Mouse (Mus musculus): Measurements from ENCODE around the gene Olfr1220. TPM values are rescaled to one million over a fixed set of nuclear protein-coding genes. Genes with fewer than 3 reads are reported as not detected.

Gene Olfr1220
- not detected in 2 replicates for polyA plus RNA-seq (2016; fragmentation: Nextera tagmentation; extraction: Ambion mirVana)

- no peak for ATAC-seq (ENCODE audit: low FRiP score)
- 71% methylated on average over 3 of the region's 3 CpGs for WGBS
- Histone ChIP-seq H3K27me3 (no peaks in the 10 kb centered on the region), H3K4me3 (no peak within 1 kb of the TSS), H3K4me2 (replicated peaks) (no peak within 1 kb of the TSS), H3K27ac (no peak within 1 kb of the TSS), H3K36me3 (no peaks in the 10 kb centered on the region), H3K9me3 (replicated peaks) (no peaks in the 10 kb centered on the region), H3K4me1 (no peaks in the 10 kb centered on the region), H3K9ac (no peak within 1 kb of the TSS)
Observed at GRCm38 (mm10) chr2:89106735-89107134, at the start of gene Olfr1220. Olfr1220 (minus strand) TSS chr2:89106835.

DNA sequence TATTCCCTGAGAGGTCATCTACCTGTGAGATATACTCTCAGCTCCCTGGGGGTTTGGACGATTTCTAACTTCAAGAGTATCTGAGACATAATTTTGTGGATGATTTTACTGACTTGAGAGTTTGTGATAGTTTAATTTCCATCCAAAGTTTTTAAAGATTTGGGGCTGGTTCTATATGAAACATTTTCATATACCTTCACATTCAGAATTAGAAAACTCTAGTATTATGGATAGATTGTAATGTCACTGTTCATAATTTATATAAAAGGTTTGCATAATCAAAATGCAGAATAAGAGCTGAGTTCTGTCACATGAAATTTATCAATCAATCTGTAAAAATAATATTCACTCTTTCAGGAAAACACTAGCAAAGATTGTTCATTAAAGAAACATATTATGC, 44.8 kb upstream of the Olfr1220 start, which contains the start of gene Olfr1223:
Gene Olfr1223 (minus strand): TSS at position 101 of the 400 bp plus-strand sequence.
- Histone ChIP-seq H3K27ac (no peak within 1 kb of the TSS), H3K4me3 (no peak within 1 kb of the TSS), H3K4me2 (replicated peaks) (no peak within 1 kb of the TSS), H3K9ac (no peak within 1 kb of the TSS), H3K9me3 (replicated peaks) (no peaks in the 10 kb centered on the region), H3K4me1 (no peaks in the 10 kb centered on the region), H3K27me3 (no peaks in the 10 kb centered on the region), H3K36me3 (no peaks in the 10 kb centered on the region)
- no peak for ATAC-seq (ENCODE audit: low FRiP score)
- 90% methylated on average over 1 of the region's 1 CpGs for WGBS

DNA sequence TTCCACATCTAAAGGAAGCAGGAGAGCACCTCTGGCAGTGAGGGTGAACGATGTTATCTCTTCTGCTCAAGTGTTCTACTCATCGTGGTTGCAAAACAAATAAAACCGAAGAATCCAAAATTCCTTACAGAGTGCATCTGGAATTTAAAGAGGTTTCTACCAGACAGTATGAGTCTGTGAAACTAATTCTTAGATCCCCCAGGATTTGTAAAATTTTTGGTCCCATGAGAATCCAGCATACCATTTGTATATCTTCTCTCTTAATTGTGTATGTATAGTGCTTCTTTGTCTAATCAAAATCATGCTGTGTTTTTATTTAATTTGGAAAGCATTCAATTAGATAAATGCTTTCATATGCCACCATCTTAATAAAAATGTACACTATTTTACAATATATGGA, 26.3 kb upstream of the Olfr1220 start, which contains the start of gene Olfr1222:
Gene Olfr1222 (minus strand): TSS at position 101 of the 400 bp plus-strand sequence.
- 86% methylated on average over 3 of the region's 3 CpGs for WGBS
- Histone ChIP-seq H3K27ac (no peak within 1 kb of the TSS), H3K4me3 (no peak within 1 kb of the TSS), H3K36me3 (no peaks in the 10 kb centered on the region), H3K9ac (no peak within 1 kb of the TSS), H3K4me2 (replicated peaks) (no peak within 1 kb of the TSS), H3K27me3 (no peaks in the 10 kb centered on the region), H3K9me3 (replicated peaks) (no peaks in the 10 kb centered on the region), H3K4me1 (no peaks in the 10 kb centered on the region)
- ATAC-seq (ENCODE audit: low FRiP score): no peak

- WGBS: 88% methylated on average over 2 of the region's 2 CpGs
- ATAC-seq (ENCODE audit: low FRiP score): no peak
Observed at GRCm38 (mm10) chr2:89117183-89117582, 10.5 kb upstream of the Olfr1220 start, which contains the start of gene Olfr1221. Olfr1221 (minus strand) TSS chr2:89117283.

DNA sequence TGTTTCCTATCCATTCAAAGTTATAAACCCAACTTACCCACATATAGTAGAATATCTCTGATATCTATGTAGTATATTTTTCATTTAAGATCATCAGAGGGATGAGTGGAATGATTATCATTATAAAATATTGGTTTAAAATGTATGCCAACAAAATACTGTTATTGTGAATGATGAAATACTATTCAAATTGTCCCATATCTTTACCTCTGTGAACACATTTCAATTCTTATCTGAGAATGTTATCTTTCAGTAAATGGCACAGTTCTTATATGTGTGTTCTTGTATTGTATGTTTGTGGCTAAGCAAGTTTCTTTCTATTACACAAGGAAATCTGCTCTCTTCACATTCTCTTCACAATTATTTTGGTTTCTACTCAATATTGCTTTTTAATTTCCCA, 984 bp downstream of the Olfr1220 start:
- no peak for ATAC-seq (ENCODE audit: low FRiP score)
- Histone ChIP-seq H3K9ac (no peak overlapping the region), H3K4me2 (replicated peaks) (no peak overlapping the region)

More at GRCm38 (mm10) chr2:89117183-89117582, 10.5 kb upstream of the Olfr1220 start, which contains the start of gene Olfr1221:
- Histone ChIP-seq H3K27ac (no peak within 1 kb of the TSS), H3K27me3 (no peaks in the 10 kb centered on the region), H3K4me1 (no peaks in the 10 kb centered on the region), H3K4me3 (no peak within 1 kb of the TSS), H3K9me3 (replicated peaks) (no peaks in the 10 kb centered on the region), H3K36me3 (no peaks in the 10 kb centered on the region), H3K9ac (no peak within 1 kb of the TSS), H3K4me2 (replicated peaks) (no peak within 1 kb of the TSS)

GRCm38 (mm10) chr2:89093848-89094247, 12.8 kb downstream of the Olfr1220 start:
- 100% methylated on average over 1 of the region's 1 CpGs for WGBS
- Histone ChIP-seq H3K36me3 (no peaks in the 10 kb centered on the region), H3K4me3 (no peak overlapping the region), H3K9ac (no peak overlapping the region), H3K4me2 (replicated peaks) (no peak overlapping the region), H3K27me3 (no peaks in the 10 kb centered on the region), H3K4me1 (no peaks in the 10 kb centered on the region), H3K9me3 (replicated peaks) (no peaks in the 10 kb centered on the region), H3K27ac (no peak overlapping the region)
- no peak for ATAC-seq (ENCODE audit: low FRiP score)

More for the DNA sequence above, 984 bp downstream of the Olfr1220 start:
- Histone ChIP-seq H3K27ac (no peak overlapping the region), H3K4me3 (no peak overlapping the region), H3K36me3 (no peaks in the 10 kb centered on the region), H3K27me3 (no peaks in the 10 kb centered on the region), H3K9me3 (replicated peaks) (no peaks in the 10 kb centered on the region), H3K4me1 (no peaks in the 10 kb centered on the region)

DNA sequence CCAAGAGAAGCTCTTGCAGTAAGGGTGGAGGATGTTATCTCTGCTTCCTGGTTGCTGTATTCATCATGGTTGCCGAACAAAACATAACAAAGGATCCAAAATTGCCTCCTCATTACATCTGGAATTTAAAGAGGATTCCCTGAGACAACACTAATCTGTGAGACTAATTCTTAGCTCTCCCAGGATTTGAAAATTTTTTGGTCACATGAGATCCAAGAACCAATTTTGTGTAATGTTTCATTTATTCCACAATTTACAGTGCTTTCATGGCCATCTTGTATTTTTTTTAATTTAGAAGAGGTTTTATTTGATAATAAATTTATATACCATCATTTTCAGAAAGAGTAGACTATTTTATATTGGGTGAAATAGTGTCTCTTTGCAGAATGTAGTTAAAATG, 23.2 kb downstream of the Olfr1220 start, which contains the start of gene Olfr1219:
Gene Olfr1219 (minus strand): TSS at position 101 of the 400 bp plus-strand sequence.
- Histone ChIP-seq H3K27me3 (no peaks in the 10 kb centered on the region), H3K36me3 (no peaks in the 10 kb centered on the region), H3K4me2 (replicated peaks) (no peak within 1 kb of the TSS), H3K4me3 (no peak within 1 kb of the TSS), H3K9me3 (replicated peaks) (no peaks in the 10 kb centered on the region), H3K27ac (no peak within 1 kb of the TSS), H3K4me1 (no peaks in the 10 kb centered on the region), H3K9ac (no peak within 1 kb of the TSS)
- WGBS: 64% methylated on average over 1 of the region's 1 CpGs
- ATAC-seq (ENCODE audit: low FRiP score): no peak

DNA sequence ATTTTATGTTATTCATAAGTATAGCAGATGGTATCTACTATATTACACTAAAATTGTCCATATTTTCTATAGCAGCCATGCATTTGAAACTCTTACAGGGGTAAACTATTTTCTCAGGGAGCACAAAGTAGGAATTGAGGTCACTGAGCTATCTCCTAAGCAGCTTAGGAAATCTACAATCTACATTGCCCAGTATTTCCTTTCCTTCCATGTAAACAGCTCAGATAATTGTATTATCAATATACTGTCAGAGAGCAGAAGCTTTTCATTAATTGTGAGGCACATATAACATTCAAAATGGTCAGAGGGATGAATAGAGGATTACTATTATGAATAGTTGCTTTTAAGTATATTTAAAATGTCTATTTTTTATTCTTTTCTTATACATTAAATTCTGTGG, 25.1 kb downstream of the Olfr1220 start:
- Histone ChIP-seq H3K27ac (no peak overlapping the region), H3K4me3 (no peak overlapping the region), H3K4me2 (replicated peaks) (no peak overlapping the region), H3K36me3 (no peaks in the 10 kb centered on the region), H3K4me1 (no peaks in the 10 kb centered on the region), H3K9me3 (replicated peaks) (no peaks in the 10 kb centered on the region), H3K27me3 (no peaks in the 10 kb centered on the region), H3K9ac (no peak overlapping the region)
- ATAC-seq (ENCODE audit: low FRiP score): no peak

DNA sequence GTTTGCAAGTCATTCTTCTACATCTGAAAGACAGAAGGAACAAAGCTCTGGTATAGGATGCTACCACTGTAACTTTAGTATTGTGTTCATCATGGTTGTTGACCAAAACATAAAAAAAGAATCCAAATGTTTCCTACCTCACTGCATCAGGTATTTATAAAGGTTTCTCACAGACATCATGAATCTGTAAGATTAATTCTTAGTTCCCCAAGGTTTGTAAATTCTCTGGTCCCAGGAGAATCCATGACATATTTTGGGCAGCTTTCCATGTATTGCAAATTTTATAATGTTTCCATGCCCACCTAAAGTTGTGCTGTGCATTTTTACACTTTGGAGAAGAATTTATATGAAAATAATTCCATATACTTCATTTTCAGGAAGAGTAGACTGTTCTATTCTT, 45.5 kb downstream of the Olfr1220 start, which contains the start of gene Olfr1218:
Gene Olfr1218 (minus strand): TSS at position 101 of the 400 bp plus-strand sequence.
- Histone ChIP-seq H3K9ac (no peak within 1 kb of the TSS), H3K27ac (no peak within 1 kb of the TSS), H3K4me1 (no peaks in the 10 kb centered on the region), H3K36me3 (no peaks in the 10 kb centered on the region), H3K9me3 (replicated peaks) (no peaks in the 10 kb centered on the region), H3K4me3 (no peak within 1 kb of the TSS), H3K27me3 (no peaks in the 10 kb centered on the region), H3K4me2 (replicated peaks) (no peak within 1 kb of the TSS)
- no peak for ATAC-seq (ENCODE audit: low FRiP score)

Other genes with a start within 250 kb of the Olfr1220 start
- gene Olfr1206, start 243.6 kb downstream of the Olfr1220 start, polyA plus RNA-seq (2016; fragmentation: Nextera tagmentation; extraction: Ambion mirVana): not detected in 2 replicates
- gene Olfr1208, start 204.5 kb downstream of the Olfr1220 start, polyA plus RNA-seq (2016; fragmentation: Nextera tagmentation; extraction: Ambion mirVana): not detected in 2 replicates
- not detected in 2 replicates for gene Olfr1209, start 191.7 kb downstream of the Olfr1220 start, polyA plus RNA-seq (2016; fragmentation: Nextera tagmentation; extraction: Ambion mirVana)
- gene Olfr1211, start 168.7 kb downstream of the Olfr1220 start, polyA plus RNA-seq (2016; fragmentation: Nextera tagmentation; extraction: Ambion mirVana): not detected in 2 replicates
- not detected in 2 replicates for gene Olfr1212, start 152.9 kb downstream of the Olfr1220 start, polyA plus RNA-seq (2016; fragmentation: Nextera tagmentation; extraction: Ambion mirVana)
- gene Gm13762, start 126.6 kb downstream of the Olfr1220 start, polyA plus RNA-seq (2016; fragmentation: Nextera tagmentation; extraction: Ambion mirVana): not detected in 2 replicates
- not detected in 2 replicates for gene Olfr1214, start 114.2 kb downstream of the Olfr1220 start, polyA plus RNA-seq (2016; fragmentation: Nextera tagmentation; extraction: Ambion mirVana)
- gene Olfr1215, start 99.9 kb downstream of the Olfr1220 start, polyA plus RNA-seq (2016; fragmentation: Nextera tagmentation; extraction: Ambion mirVana): not detected in 2 replicates
- gene Olfr1216, start 88.5 kb downstream of the Olfr1220 start, polyA plus RNA-seq (2016; fragmentation: Nextera tagmentation; extraction: Ambion mirVana): not detected in 2 replicates
- gene Olfr1217, start 74.8 kb downstream of the Olfr1220 start, polyA plus RNA-seq (2016; fragmentation: Nextera tagmentation; extraction: Ambion mirVana): not detected in 2 replicates
- not detected in 2 replicates for gene Olfr1218, start 45.6 kb downstream of the Olfr1220 start, polyA plus RNA-seq (2016; fragmentation: Nextera tagmentation; extraction: Ambion mirVana)
- not detected in 2 replicates for gene Olfr1219, start 23.3 kb downstream of the Olfr1220 start, polyA plus RNA-seq (2016; fragmentation: Nextera tagmentation; extraction: Ambion mirVana)
- gene Olfr1221, start 10.4 kb upstream of the Olfr1220 start, polyA plus RNA-seq (2016; fragmentation: Nextera tagmentation; extraction: Ambion mirVana): not detected in 2 replicates
- gene Olfr1222, start 26.2 kb upstream of the Olfr1220 start, polyA plus RNA-seq (2016; fragmentation: Nextera tagmentation; extraction: Ambion mirVana): not detected in 2 replicates
- not detected in 2 replicates for gene Olfr1223, start 44.7 kb upstream of the Olfr1220 start, polyA plus RNA-seq (2016; fragmentation: Nextera tagmentation; extraction: Ambion mirVana)
- not detected in 2 replicates for gene Olfr1224-ps1, start 57.3 kb upstream of the Olfr1220 start, polyA plus RNA-seq (2016; fragmentation: Nextera tagmentation; extraction: Ambion mirVana)
- not detected in 2 replicates for gene Olfr1225, start 67.8 kb upstream of the Olfr1220 start, polyA plus RNA-seq (2016; fragmentation: Nextera tagmentation; extraction: Ambion mirVana)
- gene Olfr1226, start 93.2 kb upstream of the Olfr1220 start, polyA plus RNA-seq (2016; fragmentation: Nextera tagmentation; extraction: Ambion mirVana): not detected in 2 replicates
- not detected in 2 replicates for gene Olfr1228, start 147.2 kb upstream of the Olfr1220 start, polyA plus RNA-seq (2016; fragmentation: Nextera tagmentation; extraction: Ambion mirVana)
- gene Olfr1229, start 181.2 kb upstream of the Olfr1220 start, polyA plus RNA-seq (2016; fragmentation: Nextera tagmentation; extraction: Ambion mirVana): not detected in 2 replicates
- gene Olfr1230, start 190.4 kb upstream of the Olfr1220 start, polyA plus RNA-seq (2016; fragmentation: Nextera tagmentation; extraction: Ambion mirVana): not detected in 2 replicates
- gene Olfr1231, start 200.2 kb upstream of the Olfr1220 start, polyA plus RNA-seq (2016; fragmentation: Nextera tagmentation; extraction: Ambion mirVana): not detected in 2 replicates
- gene Olfr1232, start 222.8 kb upstream of the Olfr1220 start, polyA plus RNA-seq (2016; fragmentation: Nextera tagmentation; extraction: Ambion mirVana): not detected in 2 replicates
- gene Olfr1233, start 235.6 kb upstream of the Olfr1220 start, polyA plus RNA-seq (2016; fragmentation: Nextera tagmentation; extraction: Ambion mirVana): not detected in 2 replicates

Measured in hindbrain, embryonic 12.5 days (tissue).